Mouse (Mus musculus) hindlimb bud, embryonic 11.5 days (tissue): ENCODE results near the gene Tnfrsf23.
"Not testable (repeated sequence)": the region's sequence is repeated elsewhere in the genome, so short reads cannot be mapped to it uniquely, and the experiment has no call there.

Source experiments
- DNase-seq: peaks from one replicate; pipeline ENCODE4 v3.0.0-alpha.2; 2012; ENCODE audit warnings: low read depth, low spot score; ENCODE audit errors: extremely low spot score

The Tnfrsf23 gene

DNA sequence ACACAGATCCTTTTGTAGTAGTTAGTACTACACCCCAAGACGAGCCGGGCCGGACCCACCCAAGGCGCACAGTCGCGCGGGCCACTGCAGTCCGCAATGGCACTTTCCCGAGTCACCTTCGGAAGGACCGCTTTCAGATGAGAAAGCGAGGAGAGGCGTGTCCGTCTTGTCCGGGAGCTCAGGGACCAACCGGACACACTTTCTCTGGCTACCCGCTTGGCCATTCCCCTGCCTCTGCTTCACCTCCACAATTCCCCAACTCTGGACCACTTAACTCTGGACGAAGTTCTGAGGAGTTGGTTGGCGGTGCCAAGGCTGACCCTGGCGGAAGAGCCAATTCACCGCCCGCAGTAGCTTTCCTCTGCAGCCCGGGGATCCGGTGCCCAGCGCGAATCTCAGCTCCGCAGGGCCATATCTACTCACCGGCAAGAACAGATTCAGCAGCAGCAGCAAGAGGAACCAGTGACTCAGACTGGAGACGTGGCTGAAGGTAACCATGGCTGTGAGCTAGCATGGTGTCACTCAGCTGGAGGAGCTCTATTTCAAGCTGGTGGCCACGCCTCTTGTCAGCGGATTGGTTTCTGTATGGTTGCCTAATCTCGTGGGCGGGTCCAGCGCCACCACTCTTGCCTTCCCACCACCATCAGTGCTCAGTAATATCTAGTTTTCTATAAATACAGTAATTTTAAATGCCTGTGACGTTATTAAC, at the start of gene Tnfrsf23:
Gene Tnfrsf23, minus strand, starts transcription at position 514 of the 709 bp plus-strand sequence.
- peak; percentile 12 for DNase-seq

DNA sequence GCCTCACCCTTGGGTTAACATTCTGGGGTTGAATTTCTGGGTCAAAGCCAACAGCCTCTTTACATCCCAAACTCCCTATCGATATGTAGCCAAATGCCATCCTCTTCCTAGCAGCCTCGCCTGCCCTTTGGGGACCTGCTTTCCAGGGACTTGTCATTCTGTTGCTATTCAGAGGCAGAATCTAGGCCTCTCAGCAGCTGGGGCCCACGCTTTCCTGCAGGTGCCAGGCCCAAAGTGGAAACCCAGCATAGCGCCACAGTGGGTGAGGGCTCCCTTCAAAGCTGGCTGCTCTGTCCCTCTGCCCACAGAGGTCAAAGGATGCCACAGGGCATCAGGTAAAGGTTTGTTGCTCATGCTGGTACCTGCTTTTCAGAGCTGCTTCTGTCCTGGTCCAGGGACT, 48.1 kb upstream of the Tnfrsf23 start:
- DNase-seq: no peak

GRCm38 (mm10) chr7:143729886-143730285, 44.2 kb upstream of the Tnfrsf23 start:
- DNase-seq: no peak

- no peak for DNase-seq
Observed at GRCm38 (mm10) chr7:143726396-143726795, 40.7 kb upstream of the Tnfrsf23 start.

DNA sequence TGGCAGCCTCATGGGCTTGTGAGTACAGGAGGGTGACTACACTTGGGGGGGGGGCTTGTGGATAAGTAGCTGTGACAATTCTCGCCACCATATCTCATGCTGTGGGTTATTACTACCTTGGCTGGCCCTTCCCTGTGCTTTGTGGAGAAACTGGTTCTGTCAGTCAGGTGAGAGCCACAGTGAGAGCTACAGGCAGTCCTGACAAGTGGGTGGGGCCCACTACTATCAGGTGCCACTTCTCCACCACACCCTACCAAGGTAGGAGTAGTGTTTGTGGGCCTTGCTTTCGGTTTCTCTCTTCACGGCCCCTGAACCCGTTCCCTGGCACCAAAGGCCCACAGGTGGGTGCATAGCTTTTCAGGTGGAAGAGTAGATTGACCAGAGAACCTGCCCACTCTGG, 38.2 kb upstream of the Tnfrsf23 start:
- DNase-seq: no peak

DNA sequence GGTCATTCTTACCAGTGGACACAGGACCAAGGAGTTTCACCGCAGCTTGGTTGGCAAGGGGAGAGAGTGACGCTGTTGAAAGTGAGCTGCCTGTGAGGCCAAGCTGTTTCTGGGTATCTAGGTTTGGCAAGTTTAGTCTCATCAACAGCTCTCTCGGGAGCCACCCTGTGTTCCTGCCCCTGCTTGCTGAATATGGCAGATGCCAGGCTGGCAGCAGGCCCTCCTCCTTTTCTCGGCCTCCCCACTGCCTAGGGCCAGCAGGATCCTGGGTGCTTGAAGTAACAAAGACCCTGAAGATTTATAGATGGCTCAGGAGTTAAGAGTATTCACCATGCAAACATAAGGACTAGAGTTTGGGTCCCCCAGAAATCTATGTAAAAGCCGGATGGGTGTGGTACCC, 37.0 kb upstream of the Tnfrsf23 start:
- no peak for DNase-seq

- DNase-seq: no peak
Observed at GRCm38 (mm10) chr7:143717811-143718210, 32.1 kb upstream of the Tnfrsf23 start.

DNA sequence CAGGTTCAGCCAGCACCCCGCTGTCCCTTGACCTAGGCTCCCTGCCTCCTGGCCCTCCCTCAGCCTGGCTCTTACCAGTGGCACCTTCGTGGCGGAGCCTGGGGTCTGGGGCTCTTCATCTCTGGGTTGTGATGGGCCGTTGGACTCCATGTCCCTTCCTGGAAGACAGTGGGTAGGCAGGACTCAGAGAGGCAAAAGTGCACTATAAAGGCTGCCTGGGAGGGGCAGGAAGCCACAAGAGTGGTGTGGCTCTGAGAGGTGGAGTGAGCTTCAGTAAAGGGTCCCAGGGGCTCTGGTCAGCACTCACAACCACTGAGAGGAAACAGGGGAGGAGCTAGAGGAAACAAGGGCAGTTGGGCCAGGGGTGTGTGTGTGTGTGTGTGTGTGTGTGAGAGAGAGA, 27.7 kb upstream of the Tnfrsf23 start:
- no peak for DNase-seq

DNA sequence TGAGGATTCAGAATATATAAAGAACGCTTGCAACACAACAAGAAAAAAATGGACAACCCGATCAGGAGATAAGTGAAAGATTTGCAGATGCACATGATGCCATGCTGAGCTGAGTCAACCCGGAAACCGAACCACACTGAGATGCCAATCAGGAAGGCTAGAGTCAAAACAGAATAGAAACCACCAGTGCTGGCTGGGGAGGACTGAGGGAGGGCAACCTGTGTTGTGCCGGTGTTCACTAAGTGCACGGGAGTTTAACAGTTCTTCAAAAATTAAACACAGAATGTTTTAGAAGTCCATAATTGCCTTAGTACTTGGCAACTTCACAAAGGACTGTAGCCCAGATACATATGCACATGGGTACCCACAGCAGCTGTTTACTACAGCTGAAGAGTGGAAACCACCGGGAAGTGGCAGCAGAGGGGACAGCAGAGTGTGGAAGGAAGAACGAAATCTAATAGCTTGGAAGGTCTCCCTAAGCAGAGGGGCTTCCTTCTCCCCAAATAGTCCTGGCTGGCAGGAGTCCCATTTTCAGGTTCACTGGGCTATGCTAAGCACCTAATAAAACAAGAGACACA, 27.2 kb upstream of the Tnfrsf23 start:
- DNase-seq: no peak

DNA sequence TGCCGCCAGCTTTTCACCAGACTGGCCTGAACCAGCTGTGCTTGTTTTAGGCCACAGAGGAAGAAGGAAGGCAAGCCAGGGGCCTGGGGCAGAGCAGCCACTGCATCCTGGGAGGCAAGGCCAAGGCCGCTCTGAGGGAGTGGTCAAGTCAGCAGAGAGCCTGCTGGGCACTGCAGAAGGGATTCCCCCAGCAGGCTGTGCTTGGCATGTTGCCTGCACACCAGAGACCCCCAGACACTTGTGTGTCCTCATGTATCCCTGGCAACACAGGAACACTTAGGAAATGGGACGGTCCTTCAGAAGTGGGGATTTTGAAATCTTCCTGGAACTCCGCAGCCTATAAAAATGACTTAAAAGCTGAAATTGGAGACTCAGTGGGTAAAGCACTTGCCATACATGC, 26.4 kb upstream of the Tnfrsf23 start:
- no peak for DNase-seq

DNA sequence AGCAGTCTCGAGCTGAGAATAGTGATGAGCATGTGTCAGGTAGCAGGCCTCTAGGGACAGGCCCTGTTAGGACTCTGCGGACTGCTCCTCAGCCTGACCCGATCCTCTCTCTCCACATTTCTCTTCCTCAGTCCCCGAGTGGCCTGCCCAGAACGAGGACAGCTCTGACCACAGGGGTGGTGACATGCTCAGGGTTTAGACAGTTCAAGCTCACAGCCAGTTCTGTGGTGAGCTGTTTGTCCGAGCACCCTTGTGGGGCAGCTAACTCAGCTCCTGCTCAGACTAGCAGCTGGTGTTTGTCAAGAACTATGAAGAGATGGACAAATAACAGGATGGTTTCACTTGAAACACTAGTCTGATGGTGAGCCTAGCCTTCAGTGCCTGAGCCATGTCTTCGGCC, 25.7 kb upstream of the Tnfrsf23 start:
- DNase-seq: no peak

- no peak for DNase-seq
Observed at GRCm38 (mm10) chr7:143709395-143709794, 23.7 kb upstream of the Tnfrsf23 start.

- peak; percentile 95 for DNase-seq
Observed at GRCm38 (mm10) chr7:143706697-143707438, 21.2 kb upstream of the Tnfrsf23 start.

DNA sequence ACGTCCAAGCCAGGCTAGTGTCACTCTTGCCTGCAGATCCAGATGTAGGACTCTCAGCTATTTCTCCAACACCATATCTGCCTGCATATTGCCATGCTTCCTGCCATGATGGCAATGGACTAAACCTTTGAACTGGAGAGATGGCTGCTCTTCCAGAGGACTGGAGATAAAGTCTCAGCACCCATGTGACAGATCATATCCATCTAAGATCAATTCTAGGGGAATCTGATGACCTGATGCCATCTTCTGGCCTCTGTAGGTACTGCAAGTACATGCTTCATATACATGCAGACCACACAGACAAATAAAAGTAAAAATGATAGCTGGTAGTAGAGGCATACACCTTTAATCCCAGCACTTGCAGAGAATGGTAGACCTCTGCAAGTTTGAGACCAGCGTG, 10.5 kb upstream of the Tnfrsf23 start:
- DNase-seq: peak; percentile 28

GRCm38 (mm10) chr7:143694550-143694949, 8.9 kb upstream of the Tnfrsf23 start:
- DNase-seq: no peak

DNA sequence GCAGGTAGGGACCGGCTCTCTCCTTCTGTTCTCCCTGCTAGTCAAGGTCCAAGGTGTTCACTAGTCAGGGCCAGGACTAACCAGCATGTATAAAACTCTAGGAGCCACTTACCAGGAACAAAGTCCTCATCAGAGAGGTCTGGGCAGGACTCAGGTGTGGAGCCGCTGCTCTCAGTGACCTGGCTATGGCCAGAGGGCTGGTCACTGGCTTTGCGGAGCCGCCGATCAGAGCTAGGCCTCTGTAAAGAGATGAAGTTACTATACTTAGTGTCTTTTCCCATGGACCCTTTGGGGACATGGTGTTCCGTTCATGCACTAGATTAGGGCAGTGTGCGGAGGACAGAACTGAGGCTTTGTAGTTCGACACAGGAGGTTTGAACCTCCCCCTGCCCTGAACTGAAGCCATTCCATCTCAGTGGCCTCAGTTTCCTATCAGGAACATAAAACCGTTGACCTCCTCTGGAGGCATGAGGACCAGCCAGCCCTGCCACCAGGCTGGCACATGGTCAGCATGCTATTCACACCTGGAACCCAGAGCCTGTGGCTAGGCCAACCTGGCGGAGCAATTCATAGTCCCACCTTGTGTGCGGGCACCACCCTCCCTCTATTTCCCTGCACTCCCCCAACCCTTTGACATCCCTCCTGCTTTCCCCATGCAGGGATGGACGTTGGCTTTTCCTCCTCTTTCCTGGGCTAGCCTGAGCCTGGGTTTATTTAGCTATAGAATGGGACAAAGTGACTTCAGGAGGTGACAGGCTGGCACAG, 7.3 kb upstream of the Tnfrsf23 start:
- no peak for DNase-seq

DNA sequence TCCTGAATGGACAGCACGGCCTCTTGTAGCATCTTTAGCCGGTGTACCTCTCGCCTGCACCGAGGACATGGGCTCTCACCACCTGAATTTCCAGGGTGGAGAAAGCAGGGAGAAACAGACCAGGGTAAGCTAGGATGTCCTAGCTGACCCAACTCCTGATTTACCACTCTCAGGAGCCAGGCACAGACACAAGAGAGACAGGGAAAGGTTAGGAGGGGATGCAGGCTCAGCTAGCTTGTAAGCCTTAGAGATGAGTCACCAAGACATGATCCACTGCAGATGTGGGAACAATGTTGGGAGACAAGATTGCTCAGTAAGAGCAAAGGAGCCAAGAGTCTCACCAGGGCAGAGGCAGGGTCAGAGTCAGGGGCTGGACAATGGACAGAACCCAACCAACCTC, 6.2 kb upstream of the Tnfrsf23 start:
- DNase-seq: no peak

- no peak for DNase-seq
Observed at GRCm38 (mm10) chr7:143691181-143691580, 5.5 kb upstream of the Tnfrsf23 start.

GRCm38 (mm10) chr7:143689946-143690345, 4.3 kb upstream of the Tnfrsf23 start:
- DNase-seq: no peak

DNA sequence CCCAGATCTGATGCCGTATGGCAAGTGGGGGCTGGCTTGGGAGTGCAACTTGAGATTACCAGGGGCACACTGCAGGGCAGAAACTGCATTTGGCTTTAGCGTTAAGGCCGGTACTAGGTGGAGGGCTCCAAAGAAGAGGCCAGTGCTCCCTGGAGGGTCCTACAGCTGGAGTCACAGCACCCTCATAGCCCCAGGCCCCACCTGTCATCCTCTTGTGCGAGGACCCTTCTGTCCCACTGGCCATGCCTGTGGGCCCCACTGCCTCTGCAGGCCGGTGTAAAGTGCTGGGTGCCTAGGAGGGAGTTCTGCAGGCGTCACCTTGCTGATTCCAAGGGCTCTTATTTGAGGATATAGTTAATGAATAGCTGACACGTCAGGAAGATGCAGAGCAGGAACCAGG, 3.8 kb upstream of the Tnfrsf23 start:
- DNase-seq: no peak

GRCm38 (mm10) chr7:143686676-143687075, 1.0 kb upstream of the Tnfrsf23 start:
- DNase-seq: not testable (repeated sequence)
